Mouse (Mus musculus): ENCODE measurements at regions not wholly inside any gene's neighbourhood (a gene's known extent, or its start where the extent isn't known, plus 50 kb on each side); places are given as distances from the start of the nearest gene placed in this dataset.
"Not testable (repeated sequence)": the region's sequence is repeated elsewhere in the genome, so short reads cannot be mapped to it uniquely, and the experiment has no call there.

GRCm38 (mm10) chr13:52283456-52283855 lies 247.6 kb downstream of the Diras2 start:
- 73% methylated on average over 11 of the region's 11 CpGs for WGBS
- H3K27me3 ChIP-seq (replicated peaks; ENCODE audit: control insufficient read depth, insufficient read depth, low read length): no peaks in the 10 kb centered on the region
- no peak for TF ChIP-seq POLR2A (IDR thresholded peaks at IDR 0.05; ENCODE audit: low read depth, low read length)
- TF ChIP-seq CTCF (conservative IDR thresholded peaks at IDR 0.05; ENCODE audit: insufficient read depth, insufficient read length, low read depth, low read length): no peak
- DNase-seq: no peak
- no peak overlapping the region for H3K27ac ChIP-seq (ENCODE audit: insufficient read depth, low read depth, low read length)
- no peak overlapping the region for H3K4me3 ChIP-seq (ENCODE audit: insufficient read depth, low read depth, low read length)
- no peaks in the 10 kb centered on the region for H3K4me1 ChIP-seq (ENCODE audit: control insufficient read depth, insufficient read depth, low read length)
- H3K36me3 ChIP-seq (ENCODE audit: control insufficient read depth, insufficient read depth, low read length): no peaks in the 10 kb centered on the region

GRCm38 (mm10) chr13:52284026-52284801 lies 246.9 kb downstream of the Diras2 start:
- DNase-seq: no peak
- 62% methylated on average over 12 of the region's 12 CpGs for WGBS
- TF ChIP-seq POLR2A (IDR thresholded peaks at IDR 0.05; ENCODE audit: low read depth, low read length) (no peak), CTCF (conservative IDR thresholded peaks at IDR 0.05; ENCODE audit: insufficient read depth, insufficient read length, low read depth, low read length) (no peak)
- Histone ChIP-seq H3K36me3 (ENCODE audit: control insufficient read depth, insufficient read depth, low read length) (no peaks in the 10 kb centered on the region), H3K4me3 (ENCODE audit: insufficient read depth, low read depth, low read length) (no peak overlapping the region), H3K4me1 (ENCODE audit: control insufficient read depth, insufficient read depth, low read length) (no peaks in the 10 kb centered on the region), H3K27ac (ENCODE audit: insufficient read depth, low read depth, low read length) (no peak overlapping the region), H3K27me3 (replicated peaks; ENCODE audit: control insufficient read depth, insufficient read depth, low read length) (no peaks in the 10 kb centered on the region)

- Histone ChIP-seq H3K36me3 (ENCODE audit: control insufficient read depth, insufficient read depth, low read length) (no peaks in the 10 kb centered on the region), H3K4me1 (ENCODE audit: control insufficient read depth, insufficient read depth, low read length) (no peaks in the 10 kb centered on the region), H3K4me3 (ENCODE audit: insufficient read depth, low read depth, low read length) (no peak overlapping the region), H3K27me3 (replicated peaks; ENCODE audit: control insufficient read depth, insufficient read depth, low read length) (no peaks in the 10 kb centered on the region), H3K27ac (ENCODE audit: insufficient read depth, low read depth, low read length) (no peak overlapping the region)
- WGBS: 51% methylated on average over 6 of the region's 6 CpGs
- no peak for DNase-seq
- TF ChIP-seq POLR2A (IDR thresholded peaks at IDR 0.05; ENCODE audit: low read depth, low read length): no peak
- TF ChIP-seq CTCF (conservative IDR thresholded peaks at IDR 0.05; ENCODE audit: insufficient read depth, insufficient read length, low read depth, low read length): no peak
These were observed 242.7 kb downstream of the Diras2 start for GRCm38 (mm10) chr13:52288400-52288799.

- no peak for TF ChIP-seq CTCF (conservative IDR thresholded peaks at IDR 0.05; ENCODE audit: insufficient read depth, insufficient read length, low read depth, low read length)
- no peak for TF ChIP-seq POLR2A (IDR thresholded peaks at IDR 0.05; ENCODE audit: low read depth, low read length)
- 91% methylated on average over 15 of the region's 15 CpGs for WGBS
- Histone ChIP-seq H3K4me3 (ENCODE audit: insufficient read depth, low read depth, low read length) (no peak overlapping the region), H3K36me3 (ENCODE audit: control insufficient read depth, insufficient read depth, low read length) (no peaks in the 10 kb centered on the region), H3K27me3 (replicated peaks; ENCODE audit: control insufficient read depth, insufficient read depth, low read length) (no peaks in the 10 kb centered on the region), H3K4me1 (ENCODE audit: control insufficient read depth, insufficient read depth, low read length) (no peaks in the 10 kb centered on the region), H3K27ac (ENCODE audit: insufficient read depth, low read depth, low read length) (no peak overlapping the region)
- no peak for DNase-seq
These were observed 235.2 kb downstream of the Diras2 start for GRCm38 (mm10) chr13:52295847-52296246.

GRCm38 (mm10) chr13:52296541-52297276 lies 234.4 kb downstream of the Diras2 start:
- no peak for TF ChIP-seq POLR2A (IDR thresholded peaks at IDR 0.05; ENCODE audit: low read depth, low read length)
- H3K27ac ChIP-seq (ENCODE audit: insufficient read depth, low read depth, low read length): no peak overlapping the region
- no peaks in the 10 kb centered on the region for H3K27me3 ChIP-seq (replicated peaks; ENCODE audit: control insufficient read depth, insufficient read depth, low read length)
- 76% methylated on average over 9 of the region's 9 CpGs for WGBS
- H3K4me1 ChIP-seq (ENCODE audit: control insufficient read depth, insufficient read depth, low read length): no peaks in the 10 kb centered on the region
- no peaks in the 10 kb centered on the region for H3K36me3 ChIP-seq (ENCODE audit: control insufficient read depth, insufficient read depth, low read length)
- DNase-seq: no peak
- H3K4me3 ChIP-seq (ENCODE audit: insufficient read depth, low read depth, low read length): no peak overlapping the region

- Histone ChIP-seq H3K36me3 (ENCODE audit: control insufficient read depth, insufficient read depth, low read length) (no peaks in the 10 kb centered on the region), H3K27ac (ENCODE audit: insufficient read depth, low read depth, low read length) (no peak overlapping the region), H3K4me3 (ENCODE audit: insufficient read depth, low read depth, low read length) (no peak overlapping the region), H3K27me3 (replicated peaks; ENCODE audit: control insufficient read depth, insufficient read depth, low read length) (no peaks in the 10 kb centered on the region), H3K4me1 (ENCODE audit: control insufficient read depth, insufficient read depth, low read length) (no peaks in the 10 kb centered on the region)
- no peak for TF ChIP-seq CTCF (conservative IDR thresholded peaks at IDR 0.05; ENCODE audit: insufficient read depth, insufficient read length, low read depth, low read length)
- no peak for TF ChIP-seq POLR2A (IDR thresholded peaks at IDR 0.05; ENCODE audit: low read depth, low read length)
- DNase-seq: no peak
- 83% methylated on average over 7 of the region's 7 CpGs for WGBS
These were observed 233.8 kb downstream of the Diras2 start for GRCm38 (mm10) chr13:52297277-52297623.

GRCm38 (mm10) chr13:52298362-52298761 lies 232.7 kb downstream of the Diras2 start:
- Histone ChIP-seq H3K4me3 (ENCODE audit: insufficient read depth, low read depth, low read length) (no peak overlapping the region), H3K27me3 (replicated peaks; ENCODE audit: control insufficient read depth, insufficient read depth, low read length) (no peaks in the 10 kb centered on the region), H3K27ac (ENCODE audit: insufficient read depth, low read depth, low read length) (no peak overlapping the region), H3K36me3 (ENCODE audit: control insufficient read depth, insufficient read depth, low read length) (no peaks in the 10 kb centered on the region), H3K4me1 (ENCODE audit: control insufficient read depth, insufficient read depth, low read length) (no peaks in the 10 kb centered on the region)
- WGBS: 76% methylated on average over 5 of the region's 5 CpGs
- DNase-seq: no peak
- TF ChIP-seq POLR2A (IDR thresholded peaks at IDR 0.05; ENCODE audit: low read depth, low read length): no peak
- no peak for TF ChIP-seq CTCF (conservative IDR thresholded peaks at IDR 0.05; ENCODE audit: insufficient read depth, insufficient read length, low read depth, low read length)

GRCm38 (mm10) chr13:52305328-52305727 lies 225.8 kb downstream of the Diras2 start:
- H3K27me3 ChIP-seq (replicated peaks; ENCODE audit: control insufficient read depth, insufficient read depth, low read length); H3K4me1 ChIP-seq (ENCODE audit: control insufficient read depth, insufficient read depth, low read length); H3K36me3 ChIP-seq (ENCODE audit: control insufficient read depth, insufficient read depth, low read length); H3K4me3 ChIP-seq (ENCODE audit: insufficient read depth, low read depth, low read length); DNase-seq; H3K27ac ChIP-seq (ENCODE audit: insufficient read depth, low read depth, low read length): not testable (repeated sequence)
